Mouse (Mus musculus) cortical plate, adult 2 months (tissue): ENCODE results near the gene Kif3b.

Experiments
- CTCF ChIP-seq: fragments of 200-500 bp; IDR thresholded peaks from 2 replicates; pipeline ENCODE4 v1.5.1; 2011; ENCODE audit warnings: mild to moderate bottlenecking, control low read depth, low read length; ENCODE audit not compliant: insufficient read depth; ENCODE audit errors: extremely low read depth
- POLR2A ChIP-seq: fragments of 200-500 bp; IDR thresholded peaks from 2 replicates; pipeline ENCODE4 v1.6.1; 2011; ENCODE audit warnings: mild to moderate bottlenecking, low read length, control low read depth; ENCODE audit not compliant: insufficient read depth; ENCODE audit errors: extremely low read depth

DNA sequence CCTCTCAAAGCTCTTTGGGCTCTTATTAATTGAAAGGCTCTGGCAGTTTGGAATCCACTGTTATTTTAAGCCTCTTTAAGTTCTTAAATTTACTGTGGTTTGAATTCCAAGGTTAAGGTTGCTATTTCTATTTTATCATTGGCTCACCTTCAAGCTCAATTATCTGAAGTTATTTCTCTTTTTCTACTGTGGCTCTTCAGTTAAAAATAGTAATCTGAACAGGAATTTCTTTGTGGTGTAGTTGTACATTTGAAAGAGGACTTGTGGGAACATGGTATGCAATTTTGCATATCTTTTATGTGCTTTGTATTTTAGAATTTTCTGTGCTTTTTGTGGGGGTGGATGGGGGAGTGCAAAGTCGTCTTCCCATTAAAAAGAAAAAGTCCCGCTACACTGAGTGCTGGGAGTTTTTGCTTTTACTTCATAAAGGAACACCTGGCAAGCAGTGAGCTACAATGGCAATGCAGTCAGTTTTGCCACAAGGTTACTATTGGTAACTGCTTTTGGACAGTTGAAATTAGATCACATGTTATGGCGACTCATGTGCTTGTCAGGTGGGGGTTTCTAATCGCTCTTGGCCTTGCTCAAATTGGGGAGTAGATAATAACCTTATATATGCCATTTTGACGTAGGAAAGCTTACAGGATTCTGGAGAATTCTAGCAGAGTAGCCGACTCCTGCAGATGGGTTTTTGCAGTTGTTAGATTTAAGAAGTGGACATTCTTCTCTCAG is 57.1 kb downstream of the Kif3b start:
- TF ChIP-seq CTCF: no peak
- TF ChIP-seq POLR2A: no peak
